Mouse (Mus musculus): ENCODE results near the gene Pde4b. TPM values are rescaled to one million over a fixed set of nuclear protein-coding genes. Genes with fewer than 3 reads are reported as not detected.
"Not testable (repeated sequence)": the region's sequence is repeated elsewhere in the genome, so short reads cannot be mapped to it uniquely, and the experiment has no call there.

Pde4b gene
- total RNA-seq (2021), result 10 to 100 TPM; 37.4 to 45.2 TPM
- long read RNA-seq, experiment 1, transcript Pde4b-203 (10 exons, 2,756 nt), result major isoform, 18 of 34 reads
- long read RNA-seq, experiment 1, partial matches to known transcripts, result 3 of 34 reads
- long read RNA-seq, experiment 1, other reads (novel, unspliced or antisense), result 13 of 34 reads
- long read RNA-seq, experiment 2, transcript Pde4b-203 (10 exons, 2,756 nt), result major isoform, 19 of 33 reads
- long read RNA-seq, experiment 2, partial matches to known transcripts, result 2 of 33 reads
- long read RNA-seq, experiment 2, other reads (novel, unspliced or antisense), result 12 of 33 reads

DNA sequence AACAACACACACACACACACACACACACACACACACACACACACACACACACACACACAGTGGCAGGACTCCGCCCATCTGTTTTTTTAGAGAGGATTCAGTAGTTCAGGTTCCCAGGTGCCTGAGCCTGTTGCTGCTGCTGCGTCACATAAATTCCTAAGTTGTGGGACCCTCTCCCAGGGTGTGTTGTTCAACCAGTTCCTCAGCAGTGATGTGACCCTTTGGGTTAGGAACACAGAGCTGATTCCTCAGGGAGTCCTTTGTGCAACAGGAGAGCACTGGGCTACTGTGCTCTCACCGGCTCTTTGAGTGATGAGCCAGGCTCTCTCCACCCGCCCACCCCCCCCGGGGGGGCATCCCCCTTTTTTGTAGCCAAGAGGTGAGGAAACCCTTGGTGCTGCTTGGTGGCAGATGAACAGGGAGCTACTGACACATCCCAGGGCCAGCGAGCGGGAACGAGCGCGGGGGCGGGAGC, at the start of gene Pde4b:
Pde4b (plus strand) TSS at position 453 of the 475 bp plus-strand sequence.
- no peak for DNase-seq

DNA sequence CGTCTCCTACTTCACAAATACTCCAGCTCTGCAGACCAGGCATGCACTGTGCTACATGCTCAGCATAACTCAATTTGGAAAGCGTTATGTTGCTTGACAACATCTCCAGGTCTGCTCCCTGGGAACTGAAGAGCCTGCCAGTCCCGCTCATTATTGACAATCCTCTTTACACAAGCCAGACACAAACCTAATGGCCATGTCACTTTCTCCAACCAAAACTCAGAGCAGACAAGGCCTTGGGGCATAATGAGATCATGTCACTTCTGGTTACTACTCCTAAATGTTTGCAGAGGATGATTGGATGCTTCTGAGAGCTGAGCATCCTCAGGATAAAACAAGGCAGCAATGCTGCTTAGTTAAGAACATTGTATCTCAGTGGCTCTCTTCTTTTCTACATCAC, 47.2 kb upstream of the Pde4b start:
- DNase-seq, result no peak

DNA sequence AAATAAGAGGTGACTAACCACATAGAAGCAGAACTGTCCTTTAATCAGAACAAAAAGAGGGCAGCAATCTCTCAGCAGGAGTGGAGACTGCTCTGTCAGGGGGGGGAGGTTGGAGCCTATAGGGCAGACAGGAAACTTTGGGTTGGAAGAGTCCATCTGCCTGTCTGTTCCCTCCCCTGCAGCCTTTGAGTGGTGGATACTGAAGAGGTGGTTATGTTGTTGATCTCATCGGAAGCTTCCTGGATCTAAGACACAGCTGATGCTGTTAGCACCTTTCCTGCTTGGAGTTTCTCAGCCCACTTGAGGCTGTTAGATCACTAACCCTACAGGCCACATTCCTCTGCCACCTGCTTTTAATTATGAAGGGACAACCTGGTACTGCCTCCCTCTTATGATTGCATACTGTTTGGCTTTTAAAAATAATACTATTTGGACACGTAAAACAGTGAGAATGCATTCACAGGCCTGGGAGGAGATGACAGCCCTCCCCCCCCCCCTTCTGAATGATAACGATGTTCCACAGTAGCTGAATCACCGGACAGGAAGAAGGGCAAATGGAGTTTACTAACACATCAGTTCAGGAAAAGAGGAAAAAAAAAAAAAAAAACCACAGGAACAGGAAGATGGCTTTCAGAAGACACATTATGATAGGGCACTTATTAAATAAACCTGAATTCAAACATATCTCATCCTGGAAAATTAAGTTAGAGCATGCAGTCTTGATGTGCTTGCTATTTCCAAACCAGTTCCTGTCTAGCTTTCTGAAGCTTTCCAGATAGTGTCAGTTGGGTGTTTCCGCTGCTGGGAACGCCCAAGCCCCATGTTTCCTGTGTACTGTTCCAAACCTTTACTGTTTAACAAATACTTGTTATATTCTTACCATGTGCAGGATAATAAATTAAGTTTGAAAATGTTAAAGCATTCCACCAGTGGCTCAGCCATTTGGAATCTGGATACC, 41.9 kb upstream of the Pde4b start:
- no peak for DNase-seq

DNA sequence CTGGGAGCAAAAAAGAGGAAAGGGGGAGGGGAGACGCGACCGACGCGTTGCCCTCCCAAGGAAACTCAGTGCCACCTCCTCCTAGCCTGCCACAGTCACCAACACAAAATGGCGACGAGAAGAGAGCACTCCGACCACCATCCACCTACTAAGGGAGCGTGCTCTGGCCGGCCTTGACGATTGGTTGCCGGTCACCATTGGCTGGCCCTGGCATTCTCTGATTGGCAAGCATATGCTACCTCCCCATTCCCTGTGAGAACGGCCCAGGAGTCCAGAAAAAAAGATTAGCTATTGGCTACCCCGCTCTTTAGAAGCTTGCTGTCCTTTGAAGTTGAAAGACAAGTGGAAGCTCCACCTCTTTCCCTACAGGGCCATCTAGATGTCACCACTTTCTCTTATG, 38.0 kb upstream of the Pde4b start:
- not testable (repeated sequence) for DNase-seq

DNA sequence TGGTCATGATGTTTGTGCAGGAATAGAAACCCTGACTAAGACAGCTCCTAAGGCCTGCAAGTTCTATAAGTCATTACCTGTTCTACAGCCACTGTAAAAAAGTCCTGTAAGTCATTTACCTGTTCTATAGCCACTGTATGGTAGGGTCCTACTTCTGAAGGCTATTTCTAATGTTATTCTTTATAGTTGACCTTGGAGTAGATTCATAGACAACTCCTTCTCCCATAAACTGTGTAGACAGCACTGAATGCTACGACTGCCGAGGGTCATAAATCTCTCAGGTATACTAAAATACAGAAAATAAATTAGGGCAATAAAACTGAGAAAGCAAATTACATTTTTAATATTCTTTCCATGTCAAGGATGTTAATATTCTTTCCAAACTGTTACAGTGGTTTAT, 26.0 kb upstream of the Pde4b start:
- no peak for DNase-seq

DNA sequence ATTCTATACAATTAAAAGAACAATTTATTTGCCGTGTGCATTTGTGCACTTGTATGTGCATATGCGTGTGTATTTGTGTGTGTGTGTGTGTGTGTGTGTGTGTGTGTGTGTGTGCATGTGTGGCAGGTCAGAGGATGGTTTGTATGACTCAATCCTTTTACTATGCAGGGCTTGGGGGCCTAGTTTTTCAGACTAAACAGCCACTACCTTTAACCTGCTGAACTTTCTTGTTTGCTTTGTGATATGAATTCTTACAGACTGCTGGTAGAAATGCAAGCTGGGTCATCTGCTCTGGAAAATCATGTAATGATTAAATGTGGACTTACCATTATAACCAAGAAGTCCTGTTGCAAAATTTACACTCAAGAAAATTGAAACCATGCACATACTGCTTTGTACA, 18.0 kb upstream of the Pde4b start:
- no peak for DNase-seq

DNA sequence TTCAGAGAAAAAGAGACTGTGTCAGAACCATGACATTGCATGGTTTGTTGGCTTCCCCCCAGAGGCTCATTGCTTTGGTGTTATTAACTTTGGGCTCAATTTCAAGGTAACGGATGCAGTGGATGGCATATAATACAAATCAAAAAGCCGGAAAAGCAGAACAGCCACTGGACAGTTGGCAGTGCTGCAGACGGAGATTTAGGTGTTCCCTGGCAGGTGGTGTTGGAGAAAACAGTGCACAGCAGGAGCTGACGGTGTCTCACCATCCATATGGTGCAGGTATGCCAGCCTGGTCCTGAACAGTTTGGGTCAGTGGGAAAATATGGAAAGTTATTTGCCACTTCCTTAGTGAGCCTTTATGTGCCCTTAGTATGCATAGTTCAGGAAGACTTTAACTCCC, 1.0 kb upstream of the Pde4b start:
- no peak for DNase-seq

DNA sequence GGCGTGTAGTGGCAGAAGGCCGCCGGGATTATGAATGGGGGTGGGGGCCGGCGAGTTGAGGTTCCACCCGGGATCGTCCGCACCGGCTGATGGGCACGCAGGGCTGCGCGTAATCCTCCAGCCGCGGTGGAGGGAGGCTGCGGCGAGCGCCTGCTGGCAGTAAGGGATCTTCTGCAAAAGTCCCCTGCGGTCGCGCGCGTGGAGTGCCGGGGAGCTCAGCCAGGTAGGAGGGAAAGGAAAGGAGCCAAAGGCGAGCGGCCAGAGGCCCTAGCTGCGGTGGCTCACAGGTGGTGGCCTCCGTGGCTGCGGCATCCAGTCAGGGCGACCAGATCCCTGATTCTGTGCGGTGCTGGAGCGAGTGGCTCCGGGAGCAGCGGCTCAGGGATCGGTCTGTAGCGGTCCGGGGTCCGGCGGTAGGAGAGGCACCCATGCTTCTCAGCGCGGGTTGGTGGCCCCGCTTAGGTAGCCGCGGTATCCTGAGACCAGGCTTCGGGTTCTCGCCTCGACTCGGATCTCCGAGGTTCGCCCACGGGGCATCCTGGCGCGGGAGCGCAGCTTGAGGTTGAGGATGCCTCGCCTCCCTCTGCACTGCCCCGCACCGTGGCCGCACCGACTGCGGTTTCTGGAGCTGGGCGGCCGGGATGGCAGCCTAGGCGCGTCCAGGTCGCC, 357 bp downstream of the Pde4b start:
- no peak for DNase-seq

DNA sequence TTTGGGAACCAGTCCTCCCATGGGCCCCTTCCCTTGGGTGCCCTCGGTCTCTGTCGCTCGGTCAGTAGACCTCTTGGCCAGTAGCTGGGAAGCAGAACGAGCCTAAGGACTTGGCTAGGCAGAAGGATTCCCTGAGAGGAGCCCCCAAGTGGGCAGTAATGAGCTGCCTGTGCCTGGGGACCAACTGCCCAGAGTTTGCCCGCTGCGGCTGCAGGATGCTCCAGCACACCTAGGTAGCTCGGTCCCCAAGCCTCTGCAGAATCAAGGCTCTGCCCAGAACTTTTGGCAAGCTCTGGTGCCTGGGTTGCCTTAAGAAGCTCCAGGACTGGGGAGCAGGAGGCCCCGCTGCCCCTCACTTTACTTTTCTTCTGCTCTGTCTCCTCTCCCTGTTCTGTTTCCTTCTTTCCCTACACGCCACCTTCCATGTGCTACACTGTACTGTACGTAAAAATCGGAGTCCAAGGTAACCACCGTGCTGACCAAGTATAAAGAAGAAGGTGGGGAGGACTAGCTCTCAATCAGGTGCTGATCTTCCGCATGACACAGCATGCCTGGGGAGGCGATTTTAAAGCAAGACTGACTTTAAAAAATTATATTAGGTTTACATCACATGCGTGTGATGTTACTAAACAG, 1.0 kb downstream of the Pde4b start:
- no peak for DNase-seq

DNA sequence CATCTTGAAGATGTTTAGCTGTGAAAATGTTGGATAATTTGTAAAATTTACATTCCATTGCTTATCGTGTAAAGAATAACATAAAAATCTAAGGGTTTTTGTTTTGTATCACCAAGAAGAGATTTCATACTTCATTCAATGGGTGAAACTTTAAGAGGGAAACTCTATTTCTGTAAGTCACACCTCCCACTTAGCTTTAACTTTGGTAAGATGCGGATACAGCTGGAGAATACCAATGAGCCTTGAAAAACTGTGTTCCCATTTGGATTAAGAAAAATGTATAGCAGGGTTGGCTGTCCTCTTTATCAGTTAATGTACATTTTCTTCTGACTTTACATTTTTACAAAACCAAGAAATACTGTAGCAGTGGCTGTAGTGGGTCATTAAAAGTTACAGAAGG, 8.5 kb downstream of the Pde4b start:
- no peak for DNase-seq

DNA sequence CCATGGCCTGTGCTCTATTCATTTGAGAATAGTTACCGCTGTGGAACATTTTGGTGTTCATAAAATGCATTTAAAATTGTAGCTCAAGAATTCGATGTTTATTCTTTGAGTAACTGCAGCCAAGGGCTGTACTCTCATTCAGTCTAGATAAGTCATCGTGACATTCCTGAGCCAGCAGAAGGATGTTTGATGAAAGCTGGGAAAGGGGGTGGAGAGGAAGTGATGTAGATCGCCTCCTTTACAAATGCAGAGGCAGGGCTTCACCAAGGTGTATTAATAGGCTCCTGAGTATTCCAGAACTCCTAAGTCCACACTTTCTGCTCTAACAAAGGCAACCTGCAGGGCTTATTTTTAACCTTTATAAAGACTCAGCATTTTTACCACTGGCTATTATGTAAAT, 14.9 kb downstream of the Pde4b start:
- no peak for DNase-seq

DNA sequence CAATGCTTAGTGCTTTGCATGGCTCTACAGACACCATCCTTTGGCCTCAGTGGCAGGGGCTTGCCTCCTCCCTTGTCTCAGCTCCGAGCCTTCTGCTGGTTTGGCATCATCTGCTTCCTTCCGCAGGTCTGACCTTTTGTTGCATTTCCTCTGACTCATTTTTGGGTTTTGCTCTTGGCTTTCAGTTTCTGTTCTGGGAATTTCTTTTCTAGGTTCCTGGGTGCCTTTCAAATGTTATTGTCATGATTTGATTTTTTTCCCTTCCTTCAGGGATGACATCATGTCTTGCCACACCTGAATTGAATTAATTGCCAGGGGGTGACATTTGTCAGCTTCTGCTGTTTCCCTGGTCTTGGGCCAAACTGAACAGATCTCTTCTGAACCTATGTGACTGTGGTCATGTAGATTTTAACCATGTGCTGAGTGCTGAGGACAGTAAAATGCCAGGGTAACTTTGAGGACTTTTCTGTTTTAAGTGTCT, 17.2 kb downstream of the Pde4b start:
- DNase-seq, result no peak

DNA sequence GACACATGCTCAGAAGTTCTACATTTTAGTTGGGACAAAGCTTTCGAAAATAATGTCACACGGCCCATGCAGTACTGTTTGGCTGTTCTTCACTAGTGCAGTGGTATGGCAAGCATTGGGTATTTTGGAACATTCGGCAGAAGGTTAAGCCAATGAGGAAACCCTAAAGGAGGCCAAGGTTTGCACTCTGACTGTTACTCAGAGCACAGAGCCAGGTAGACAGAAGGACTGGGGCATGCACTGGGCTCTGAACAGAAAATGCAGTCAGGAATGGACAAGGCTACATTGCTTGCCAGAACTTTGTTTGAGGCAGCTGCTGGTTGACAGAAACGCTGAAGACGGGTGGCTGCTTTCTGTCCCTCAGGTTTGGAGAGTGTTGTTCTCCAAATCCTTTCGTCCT, 19.4 kb downstream of the Pde4b start:
- DNase-seq, result no peak

DNA sequence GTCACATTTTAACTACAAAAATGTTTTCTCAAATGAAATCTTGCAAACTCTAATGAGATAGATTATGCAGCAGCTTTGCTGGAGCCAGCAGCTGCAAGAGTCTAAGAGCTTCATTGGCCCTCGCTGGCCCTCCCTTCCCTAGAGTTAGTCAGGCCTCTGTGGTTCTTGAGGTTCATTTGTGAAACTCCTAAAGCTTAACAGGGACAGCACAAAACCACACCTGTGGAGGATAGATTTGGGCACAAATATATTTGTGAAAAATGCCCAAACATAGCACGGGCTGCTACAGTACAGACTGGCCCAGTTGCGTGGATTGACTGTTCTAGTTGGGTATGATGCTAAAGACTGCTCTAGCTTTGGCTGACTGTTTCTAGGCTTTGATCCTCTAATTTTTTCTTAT, 32.1 kb downstream of the Pde4b start:
- DNase-seq, result no peak

DNA sequence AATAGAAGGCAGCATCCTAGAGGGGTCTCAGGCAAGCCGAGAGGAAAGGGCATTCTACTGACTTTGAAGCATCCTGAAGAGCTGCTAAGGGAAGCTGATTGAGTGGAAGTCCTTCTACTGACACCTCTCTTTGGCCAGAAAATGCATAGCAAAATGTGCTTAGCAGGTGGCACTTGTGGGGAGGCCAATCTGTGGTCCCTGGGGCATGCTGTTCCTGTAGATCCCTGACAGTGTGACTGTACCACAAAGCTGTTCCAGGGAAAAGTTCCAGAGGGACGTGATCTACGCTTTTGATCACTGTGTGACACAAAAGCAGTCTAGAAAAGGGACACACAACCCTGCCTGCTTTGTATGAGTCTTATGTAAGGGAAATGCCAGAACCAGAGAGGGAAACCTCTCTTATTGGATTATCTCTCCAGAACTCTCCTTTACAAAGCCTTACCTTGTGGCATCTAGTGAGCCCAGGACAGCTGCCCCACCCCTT, 49.1 kb downstream of the Pde4b start:
- DNase-seq, result no peak

DNA sequence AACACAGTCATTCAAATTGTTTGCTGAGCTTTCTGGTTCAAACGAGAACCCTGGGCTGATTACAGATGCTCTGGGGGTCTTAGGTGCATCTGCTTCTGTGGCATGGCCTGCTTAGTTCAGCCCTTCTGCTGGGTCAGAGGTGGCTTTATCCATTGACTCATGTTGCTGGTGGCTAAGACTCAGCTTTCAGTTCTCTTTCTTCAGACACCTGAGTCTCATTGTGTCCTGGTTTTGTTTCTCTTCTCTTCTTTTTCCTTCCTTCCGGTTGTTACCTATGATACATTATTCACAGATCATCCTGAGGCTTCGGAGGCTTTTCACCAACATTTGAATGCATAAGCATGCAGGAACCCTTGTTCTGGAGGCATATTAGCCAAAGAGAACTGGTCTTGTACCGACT, 51.0 kb downstream of the Pde4b start:
- DNase-seq, result no peak

DNA sequence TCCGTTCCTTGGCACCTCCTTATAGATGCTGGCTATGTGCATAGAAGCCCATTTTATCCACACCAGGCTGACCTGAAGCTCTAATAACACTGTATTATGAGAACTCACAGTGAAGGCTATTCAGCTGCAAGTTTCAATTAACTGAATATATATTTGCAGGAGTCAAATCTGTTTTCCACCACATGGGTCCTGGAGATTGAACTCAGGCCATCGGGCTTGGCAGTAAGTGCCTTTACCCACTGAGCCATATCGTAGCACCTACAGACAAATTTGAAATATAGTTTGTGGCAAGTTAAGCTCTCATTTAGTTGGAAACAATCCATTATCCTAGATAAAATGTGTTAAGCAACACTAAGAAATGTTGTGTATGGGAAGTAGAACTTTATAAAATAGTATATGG, 53.9 kb downstream of the Pde4b start:
- DNase-seq, result no peak

DNA sequence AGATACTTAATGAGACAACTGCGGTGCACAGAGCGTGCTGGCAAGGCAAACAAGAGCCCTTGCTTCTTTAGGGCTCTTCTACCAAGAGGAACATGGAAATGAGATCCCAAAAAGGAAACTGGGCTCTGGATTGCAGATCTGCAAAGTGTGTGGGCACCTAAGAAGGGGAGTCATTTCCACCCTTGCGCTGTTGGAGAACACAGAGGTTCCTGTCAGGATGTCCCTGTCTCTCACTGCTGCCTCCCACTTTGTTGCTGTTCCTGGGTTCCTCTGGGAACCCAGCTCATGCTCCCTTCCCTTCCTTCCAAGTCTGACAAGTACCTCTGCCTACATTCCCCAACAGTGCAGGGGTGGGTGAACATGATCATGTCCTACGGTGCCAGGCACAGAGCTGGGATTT, 61.4 kb downstream of the Pde4b start:
- DNase-seq, result no peak

DNA sequence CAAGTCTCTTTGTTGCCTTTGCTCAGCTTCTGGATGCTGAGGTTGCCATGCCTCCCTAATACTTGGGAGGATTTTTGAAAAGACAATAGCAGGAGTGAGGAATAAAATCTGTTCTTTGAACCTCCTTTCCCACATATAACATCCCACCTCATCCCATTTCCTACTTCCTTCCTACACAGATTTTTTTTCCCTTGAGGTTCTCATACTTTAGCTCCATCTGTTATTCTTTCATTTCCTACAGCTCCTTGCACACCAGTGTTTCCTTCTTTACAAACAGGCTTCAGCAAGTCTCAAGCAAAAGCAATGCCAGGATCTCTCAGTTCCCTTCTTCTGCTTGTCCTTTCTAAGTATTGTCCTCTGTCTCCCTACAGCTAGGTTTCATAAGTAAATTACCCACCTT, 71.8 kb downstream of the Pde4b start:
- DNase-seq, result no peak

DNA sequence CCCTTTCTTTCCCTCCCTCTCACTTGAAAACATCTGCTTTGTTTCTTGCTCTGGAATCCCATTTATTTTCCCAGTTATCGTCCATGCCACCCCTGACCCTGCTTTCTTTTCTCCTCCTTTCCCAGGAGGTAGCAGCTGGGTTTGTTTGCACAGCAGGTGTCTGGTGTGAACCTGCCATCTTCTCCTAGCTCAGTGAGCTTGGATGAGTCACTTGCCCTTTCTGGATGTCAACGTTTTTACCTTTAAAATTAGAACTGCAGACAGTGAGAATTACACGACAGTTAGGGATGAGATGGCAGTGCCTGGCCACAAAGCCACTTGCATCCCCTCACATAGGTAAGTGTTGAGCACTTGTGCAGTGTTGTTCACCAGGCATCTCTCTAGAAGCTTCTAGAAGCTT, 84.3 kb downstream of the Pde4b start:
- DNase-seq, result no peak

DNA sequence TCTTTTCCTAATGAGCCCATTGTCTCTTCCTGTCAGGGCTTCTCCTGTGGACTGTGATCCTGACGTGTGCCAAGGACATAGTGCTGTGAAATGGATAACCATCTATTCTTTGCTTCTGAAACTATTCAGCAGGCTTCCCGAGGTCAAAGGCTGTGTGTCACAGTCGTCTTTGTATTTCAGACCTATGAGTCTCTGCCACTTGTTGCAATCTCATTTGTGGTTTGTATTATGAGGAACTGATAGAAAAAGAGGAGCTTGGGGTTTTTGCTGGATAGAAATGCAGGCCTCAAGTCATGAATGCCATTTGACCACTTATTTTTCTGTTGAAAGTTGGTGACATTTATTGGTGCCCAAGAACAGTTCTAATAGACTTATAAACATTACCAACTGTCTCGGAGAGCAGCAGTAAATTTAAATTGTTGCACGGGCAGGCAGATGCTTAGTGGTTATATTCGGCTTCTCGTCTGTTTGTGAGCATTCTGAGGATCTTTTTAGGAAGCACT, 85.4 kb downstream of the Pde4b start:
- no peak for DNase-seq

DNA sequence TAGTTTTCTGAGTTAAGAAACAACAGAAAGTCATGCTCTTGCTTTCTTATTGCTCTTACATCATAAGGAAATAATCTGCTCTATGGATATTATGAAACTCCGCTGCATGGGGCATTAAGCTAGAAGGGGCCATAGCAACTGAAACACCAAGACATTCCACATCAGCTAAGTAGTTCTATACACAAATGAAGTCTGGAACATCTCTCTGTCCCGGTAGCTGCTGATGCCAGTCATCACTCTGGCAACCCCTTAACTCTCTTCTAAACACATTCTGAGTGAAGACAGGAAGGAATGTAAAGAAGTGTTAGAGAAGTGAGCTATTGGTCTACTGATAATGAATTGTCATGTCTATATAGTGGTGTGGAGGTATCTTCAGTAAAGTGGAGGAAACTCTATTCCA, 88.6 kb downstream of the Pde4b start:
- no peak for DNase-seq
